Mouse (Mus musculus): ENCODE measurements around the gene Disc1. TPM values are rescaled to one million over a fixed set of nuclear protein-coding genes. Genes with fewer than 3 reads are reported as not detected.

Disc1 gene
- total and polyA plus RNA-seq, 3 experiments: 0.75 to 2.2 TPM; not detected in 1

- H3K27me3 ChIP-seq (ENCODE audit: control insufficient read depth in 1 of 2, insufficient read depth in 2 of 2, low read length in 2 of 2): no peaks in the 10 kb centered on the region
- no peak overlapping the region for H3K4me3 ChIP-seq (ENCODE audit: control insufficient read depth in 1 of 2, insufficient read depth in 1 of 2, low read depth in 2 of 2, low read length in 2 of 2)
- no peak for DNase-seq (ENCODE audit: low read depth, low spot score)
- TF ChIP-seq USF1 (IDR thresholded peaks at IDR 0.05; ENCODE audit: low read depth, low read length): no peak
- TF ChIP-seq KAT2A (conservative IDR thresholded peaks at IDR 0.05; ENCODE audit: low read depth, low read length): no peak
- no peak for TF ChIP-seq BHLHE40 (IDR thresholded peaks at IDR 0.05; ENCODE audit: borderline replicate concordance, low read depth, low read length)
- TF ChIP-seq JUND (IDR thresholded peaks at IDR 0.05; ENCODE audit: low read depth, low read length): no peak
- TF ChIP-seq GABPA (IDR thresholded peaks at IDR 0.05; ENCODE audit: low read depth, low read length): no peak
- TF ChIP-seq MAZ (IDR thresholded peaks at IDR 0.05; ENCODE audit: low read depth, low read length): no peak
- TF ChIP-seq POLR2AphosphoS5 (IDR thresholded peaks at IDR 0.05; ENCODE audit: borderline replicate concordance, low read depth, low read length): no peak
- no peak for TF ChIP-seq POLR2A (IDR thresholded peaks at IDR 0.05; ENCODE audit: control insufficient read depth in 1 of 2, insufficient read depth in 1 of 2, low read depth in 1 of 2, low read length in 2 of 2, poor library complexity in 1 of 2)
- TF ChIP-seq CHD2 (IDR thresholded peaks at IDR 0.05; ENCODE audit: low read length): no peak
- no peak for TF ChIP-seq ZKSCAN1 (IDR thresholded peaks at IDR 0.05; ENCODE audit: low read depth, low read length)
- TF ChIP-seq TAL1 (IDR thresholded peaks at IDR 0.05; ENCODE audit: low read length): no peak
- no peak for TF ChIP-seq ETS1 (IDR thresholded peaks at IDR 0.05; ENCODE audit: low read depth, low read length)
- no peak for TF ChIP-seq POLR2AphosphoS2 (IDR thresholded peaks at IDR 0.05; ENCODE audit: low read length)
- TF ChIP-seq MAFK (IDR thresholded peaks at IDR 0.05; ENCODE audit: borderline replicate concordance, low read depth, low read length): no peak
- TF ChIP-seq ELF1 (IDR thresholded peaks at IDR 0.05; ENCODE audit: low read depth, low read length): no peak
- TF ChIP-seq RAD21 (IDR thresholded peaks at IDR 0.05; ENCODE audit: low read depth, low read length): no peak
- TF ChIP-seq HCFC1 (IDR thresholded peaks at IDR 0.05; ENCODE audit: low read depth, low read length): no peak
- no peak for TF ChIP-seq NRF1 (IDR thresholded peaks at IDR 0.05; ENCODE audit: insufficient read depth, low read depth, low read length, poor library complexity, severe bottlenecking)
- no peak for TF ChIP-seq UBTF (IDR thresholded peaks at IDR 0.05; ENCODE audit: borderline replicate concordance, insufficient read depth, low read depth, low read length)
- no peak for TF ChIP-seq CTCF (IDR thresholded peaks at IDR 0.05 in 2 of 3, conservative IDR thresholded peaks at IDR 0.05 in 1 of 3; ENCODE audit: control insufficient read depth in 1 of 3, insufficient read depth in 1 of 3, low read depth in 2 of 3, low read length in 3 of 3, poor library complexity in 1 of 3, severe bottlenecking in 1 of 3)
- no peaks in the 10 kb centered on the region for H3K36me3 ChIP-seq (ENCODE audit: control insufficient read depth in 1 of 2, insufficient read depth in 2 of 2, low read length in 2 of 2)
- H3K79me2 ChIP-seq (ENCODE audit: control insufficient read depth, insufficient read depth, low read length, poor library complexity): no peaks in the 10 kb centered on the region
- no peak overlapping the region for H3K27ac ChIP-seq (ENCODE audit: control insufficient read depth, low read depth, low read length)
- H3K9me3 ChIP-seq (replicated peaks; ENCODE audit: insufficient read depth, low read length): no peaks in the 10 kb centered on the region
- H3K9ac ChIP-seq (ENCODE audit: control insufficient read depth, low read depth, low read length, poor library complexity, severe bottlenecking): no peak overlapping the region
- no peaks in the 10 kb centered on the region for H3K4me1 ChIP-seq (ENCODE audit: control insufficient read depth in 1 of 2, insufficient read depth in 2 of 2, low read length in 2 of 2)
Observed at GRCm38 (mm10) chr8:125157641-125158005, 103.6 kb downstream of the Disc1 start.

GRCm38 (mm10) chr8:125159387-125159786 lies 105.4 kb downstream of the Disc1 start:
- no peaks in the 10 kb centered on the region for H3K27me3 ChIP-seq (ENCODE audit: control insufficient read depth in 1 of 2, insufficient read depth in 2 of 2, low read length in 2 of 2)

More at GRCm38 (mm10) chr8:125159387-125159786, 105.4 kb downstream of the Disc1 start:
- no peak for TF ChIP-seq POLR2A (IDR thresholded peaks at IDR 0.05; ENCODE audit: control insufficient read depth in 1 of 2, insufficient read depth in 1 of 2, low read depth in 1 of 2, low read length in 2 of 2, poor library complexity in 1 of 2)
- TF ChIP-seq ELF1 (IDR thresholded peaks at IDR 0.05; ENCODE audit: low read depth, low read length): no peak
- no peak for TF ChIP-seq HCFC1 (IDR thresholded peaks at IDR 0.05; ENCODE audit: low read depth, low read length)
- no peaks in the 10 kb centered on the region for H3K4me1 ChIP-seq (ENCODE audit: control insufficient read depth in 1 of 2, insufficient read depth in 2 of 2, low read length in 2 of 2)
- H3K27ac ChIP-seq (ENCODE audit: control insufficient read depth, low read depth, low read length): no peak overlapping the region
- no peaks in the 10 kb centered on the region for H3K9me3 ChIP-seq (replicated peaks; ENCODE audit: insufficient read depth, low read length)
- H3K4me3 ChIP-seq (ENCODE audit: control insufficient read depth in 1 of 2, insufficient read depth in 1 of 2, low read depth in 2 of 2, low read length in 2 of 2): no peak overlapping the region
- no peaks in the 10 kb centered on the region for H3K79me2 ChIP-seq (ENCODE audit: control insufficient read depth, insufficient read depth, low read length, poor library complexity)
- no peak for DNase-seq (ENCODE audit: low read depth, low spot score)
- H3K36me3 ChIP-seq (ENCODE audit: control insufficient read depth in 1 of 2, insufficient read depth in 2 of 2, low read length in 2 of 2): no peaks in the 10 kb centered on the region
- no peak overlapping the region for H3K9ac ChIP-seq (ENCODE audit: control insufficient read depth, low read depth, low read length, poor library complexity, severe bottlenecking)
